Mouse (Mus musculus) lung, adult 2 months (tissue): ENCODE data around the gene Pcp2. TPM values are rescaled to one million over a fixed set of nuclear protein-coding genes. Genes with fewer than 3 reads are reported as not detected.
"Not testable (repeated sequence)": the region's sequence is repeated elsewhere in the genome, so short reads cannot be mapped to it uniquely, and the experiment has no call there.

Experiments used
- DNase-seq: peaks from one replicate; pipeline ENCODE4 v3.0.0; 2022
- H3K4me1 ChIP-seq: fragments of 200-500 bp; 2 replicates; pipeline ENCODE4 v1.6.1; 2011; ENCODE audit warnings: low read length; ENCODE audit not compliant: control insufficient read depth, insufficient read depth
- H3K4me3 ChIP-seq: fragments of 200-500 bp; replicated peaks from 2 replicates; pipeline ENCODE3; 2011; ENCODE audit warnings: low read depth, mild to moderate bottlenecking, control low read depth, low read length; ENCODE audit errors: extremely low read depth
- CTCF ChIP-seq: fragments of 200-500 bp; IDR thresholded peaks from 2 replicates; pipeline ENCODE4 v1.5.1; 2011; ENCODE audit warnings: mild to moderate bottlenecking, low read length, control low read depth; ENCODE audit not compliant: insufficient read depth
- POLR2A ChIP-seq: fragments of 200-500 bp; IDR thresholded peaks from 2 replicates; pipeline ENCODE4 v1.6.1; 2011; ENCODE audit warnings: low read depth, mild to moderate bottlenecking, control low read depth, low read length, borderline replicate concordance; ENCODE audit errors: extremely low read depth
- WGBS: fragments of 180-500 bp; shearing (Covaris S2); methylation state at CpG from one replicate; pipeline ENCODE4 v1.1.7; 2018; 5-methylcytosine and 5-hydroxymethylcytosine counted together
- polyA plus RNA-seq: library from polyadenylated mRNA; depleted of rRNA; stranded (reverse); fragments of >200 nt; gene quantifications from 2 replicates; pipeline ENCODE4 v1.2.3, GENCODE M21; 2012

Gene Pcp2
- polyA plus RNA-seq, 1 experiment, result not detected

GRCm38 (mm10) chr8:3600401-3600800, 24.9 kb downstream of the Pcp2 start:
- TF ChIP-seq POLR2A (no peak), CTCF (no peak)
- no peak for DNase-seq
- Histone ChIP-seq H3K4me1 (no peaks in the 10 kb centered on the region), H3K4me3 (no peak overlapping the region)
- WGBS, result 54% methylated on average over 6 of the region's 6 CpGs

GRCm38 (mm10) chr8:3599219-3599618, 26.1 kb downstream of the Pcp2 start:
- TF ChIP-seq POLR2A (no peak), CTCF (no peak)
- DNase-seq, result no peak
- 88% methylated on average over 1 of the region's 1 CpGs for WGBS
- Histone ChIP-seq H3K4me3 (no peak overlapping the region), H3K4me1 (no peaks in the 10 kb centered on the region)

GRCm38 (mm10) chr8:3598054-3598453, 27.3 kb downstream of the Pcp2 start:
- Histone ChIP-seq H3K4me1 (no peaks in the 10 kb centered on the region), H3K4me3 (no peak overlapping the region)
- no peak for DNase-seq
- TF ChIP-seq POLR2A (no peak), CTCF (no peak)
- 76% methylated on average over 3 of the region's 3 CpGs for WGBS

- DNase-seq, result no peak
- TF ChIP-seq CTCF (no peak), POLR2A (no peak)
- Histone ChIP-seq H3K4me3 (no peak overlapping the region), H3K4me1 (no peaks in the 10 kb centered on the region)
- 71% methylated on average over 2 of the region's 2 CpGs for WGBS
Measured at GRCm38 (mm10) chr8:3594466-3594865, 30.9 kb downstream of the Pcp2 start.

GRCm38 (mm10) chr8:3593470-3593869, 31.9 kb downstream of the Pcp2 start:
- no peak for DNase-seq
- 55% methylated on average over 3 of the region's 3 CpGs for WGBS
- Histone ChIP-seq H3K4me3 (no peak overlapping the region), H3K4me1 (no peaks in the 10 kb centered on the region)
- TF ChIP-seq POLR2A, result no peak
- no peak for TF ChIP-seq CTCF

GRCm38 (mm10) chr8:3588258-3588633, 37.1 kb downstream of the Pcp2 start:
- TF ChIP-seq CTCF (no peak), POLR2A (no peak)
- Histone ChIP-seq H3K4me3 (peak overlapping the region; percentile 63), H3K4me1 (no peaks in the 10 kb centered on the region)
- DNase-seq, result no peak
- 13% methylated on average over 11 of the region's 11 CpGs for WGBS

- Histone ChIP-seq H3K4me3 (peak overlapping the region; percentile 65), H3K4me1 (no peaks in the 10 kb centered on the region)
- WGBS, result under 1% methylated on average over 77 of the region's 77 CpGs
- DNase-seq, result peak; percentile 70
- no peak for TF ChIP-seq CTCF
- TF ChIP-seq POLR2A, result peak; percentile 58; the same call in 1 of the 2 replicates
Measured at GRCm38 (mm10) chr8:3587391-3588257, 37.7 kb downstream of the Pcp2 start.

- TF ChIP-seq POLR2A (no peak), CTCF (no peak)
- H3K4me3 ChIP-seq, result peak within 1 kb of the TSS; percentile 65
- H3K4me1 ChIP-seq, result no peaks in the 10 kb centered on the region
- 4% methylated on average over 7 of the region's 7 CpGs for WGBS
- no peak for DNase-seq
Measured at GRCm38 (mm10) chr8:3586993-3587390, 38.4 kb downstream of the Pcp2 start, which contains the start of gene Camsap3. Camsap3 (plus strand) TSS chr8:3587293.

- no peak for TF ChIP-seq POLR2A
- no peak for TF ChIP-seq CTCF
- H3K4me3 ChIP-seq, result no peak overlapping the region
- no peaks in the 10 kb centered on the region for H3K4me1 ChIP-seq
- WGBS, result 79% methylated on average over 2 of the region's 2 CpGs
- DNase-seq, result no peak
Measured at GRCm38 (mm10) chr8:3586452-3586851, 38.9 kb downstream of the Pcp2 start.

- not testable (repeated sequence) for H3K4me3 ChIP-seq, H3K4me1 ChIP-seq, DNase-seq
- WGBS, result 72% methylated on average over 3 of the region's 3 CpGs
Measured at GRCm38 (mm10) chr8:3581961-3582360, 43.4 kb downstream of the Pcp2 start.
